Mouse (Mus musculus) heart, adult 9 months (tissue): Measurements from ENCODE around the gene Colgalt1.

Experiments used
- DNase-seq, 2 experiments: peaks; one replicate each; pipeline ENCODE4 v3.0.0; 2022; ENCODE audit warnings: low spot score in 2 of 2

The Colgalt1 gene

DNA sequence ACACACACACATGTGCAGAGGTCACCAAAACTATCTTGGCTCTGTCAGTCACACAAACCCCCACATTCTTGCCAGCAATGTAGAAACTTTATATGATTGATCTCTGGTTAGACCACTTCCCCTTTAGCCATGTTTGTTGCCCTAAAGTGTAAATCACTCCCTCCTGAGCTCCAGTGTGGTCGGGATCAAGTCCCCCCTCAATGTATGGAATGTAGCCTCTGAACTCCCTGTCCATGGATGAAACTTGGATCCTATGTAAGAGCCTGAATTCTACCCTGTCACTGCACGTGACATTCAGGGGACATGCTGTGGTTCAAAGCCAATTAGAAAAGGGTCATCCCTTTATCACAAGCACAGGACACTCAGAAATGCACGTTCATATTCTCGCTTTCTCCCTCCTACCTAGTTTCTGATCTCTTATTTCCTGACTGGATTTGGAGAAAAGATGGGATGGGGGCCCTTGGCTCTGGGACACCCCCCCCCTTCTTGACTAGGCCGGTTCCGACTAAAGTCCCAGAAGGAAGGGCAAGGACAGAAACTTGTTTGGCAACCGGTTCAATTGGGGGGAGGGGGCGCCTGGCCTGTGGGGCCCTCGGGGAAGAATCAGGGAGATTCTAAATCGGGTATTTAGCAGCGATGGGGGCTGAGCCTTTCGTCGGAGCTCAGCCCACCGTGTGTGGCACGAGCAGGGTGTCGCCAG lies 17.7 kb downstream of the Colgalt1 start:
- no peak for DNase-seq

DNA sequence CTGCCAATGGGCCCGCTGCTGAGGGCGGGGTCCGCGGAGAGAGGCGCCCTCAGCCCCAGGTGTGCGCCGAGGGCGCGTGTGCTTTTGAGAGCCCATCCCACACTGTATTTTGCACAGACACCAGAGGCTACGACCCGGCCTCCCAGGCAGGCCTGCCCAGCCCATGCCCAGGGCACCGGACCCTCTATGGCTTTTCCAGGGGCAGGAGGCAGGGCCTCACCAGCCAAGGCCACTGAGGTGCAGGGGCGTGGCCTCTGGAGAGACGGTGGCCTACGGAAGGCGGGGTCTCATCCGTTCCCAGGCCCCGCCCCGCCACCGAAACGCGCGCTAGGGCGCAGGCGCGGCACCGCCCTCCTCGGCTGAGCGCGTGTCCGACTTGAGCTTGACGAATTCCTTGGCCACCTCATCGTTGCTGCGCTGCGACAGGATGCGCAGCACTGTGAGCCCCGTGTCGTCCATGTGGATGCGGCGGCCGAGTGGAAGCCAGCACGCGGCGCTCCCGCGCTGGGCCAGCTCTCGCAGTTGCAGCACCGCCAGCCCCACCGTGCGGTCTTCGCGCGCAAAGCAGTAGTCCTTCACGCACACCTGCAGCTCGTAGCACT lies 18.4 kb downstream of the Colgalt1 start:
- DNase-seq, result peak; percentile 94

DNA sequence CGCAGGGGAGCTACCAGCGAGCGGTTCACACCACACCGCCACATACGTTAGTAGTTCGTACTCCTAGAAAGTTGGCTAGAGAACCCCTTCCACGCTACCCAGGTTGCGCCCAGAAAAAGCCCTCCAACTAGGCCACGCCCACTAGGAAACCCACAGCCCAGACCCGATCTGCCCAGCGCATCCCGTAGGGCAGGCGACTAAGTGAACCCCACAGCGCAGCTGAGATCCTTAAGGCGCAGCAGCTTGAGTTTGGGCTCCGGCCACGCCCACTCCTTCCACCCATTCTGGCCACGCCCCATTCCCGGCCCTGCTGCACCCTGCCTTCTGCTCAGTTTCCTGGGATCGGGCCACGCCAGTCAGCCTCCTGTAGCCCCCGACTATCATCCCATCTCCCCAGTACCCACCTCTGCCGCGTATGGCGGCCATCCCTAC lies 19.0 kb downstream of the Colgalt1 start:
- DNase-seq, result peak; percentile 33 to 40

DNA sequence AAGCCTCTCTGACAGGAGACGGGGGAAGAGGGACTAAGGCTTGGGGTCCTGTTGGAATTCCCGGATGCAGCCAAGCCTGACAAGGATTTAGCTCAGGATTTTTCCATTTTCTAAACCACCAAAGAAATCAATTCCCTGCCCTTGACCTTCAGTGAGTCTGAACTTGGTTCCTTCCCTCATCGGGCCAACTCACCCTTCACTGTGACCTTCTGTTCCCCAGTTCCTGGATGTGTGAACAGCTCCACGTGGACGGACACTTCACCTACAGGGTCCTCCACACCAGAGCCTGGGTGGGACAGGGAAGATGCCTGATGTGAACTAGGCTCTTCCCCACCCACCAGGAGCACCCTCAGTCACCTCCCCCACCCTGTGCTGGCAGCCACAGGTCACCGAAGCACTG lies 20.0 kb downstream of the Colgalt1 start:
- no peak for DNase-seq

DNA sequence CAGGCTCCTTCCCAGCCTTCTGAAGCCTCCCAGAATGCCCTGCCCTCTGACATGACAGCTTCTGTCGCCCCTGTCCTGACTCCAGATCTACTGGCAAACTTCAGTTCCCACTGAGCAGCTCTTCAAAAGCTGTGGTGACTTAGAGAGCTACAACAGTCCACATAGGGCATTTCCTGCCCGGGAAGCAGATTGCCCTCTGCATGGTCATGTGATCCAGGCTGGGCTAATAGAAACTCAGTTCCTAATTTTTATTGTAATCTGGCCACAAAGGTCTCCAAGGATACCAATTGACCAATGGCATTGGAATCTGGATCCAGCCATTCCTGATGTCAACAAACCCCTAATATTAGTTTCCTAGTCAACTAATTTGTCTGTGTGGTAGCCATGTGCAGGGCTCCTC lies 21.1 kb downstream of the Colgalt1 start:
- DNase-seq, result no peak

DNA sequence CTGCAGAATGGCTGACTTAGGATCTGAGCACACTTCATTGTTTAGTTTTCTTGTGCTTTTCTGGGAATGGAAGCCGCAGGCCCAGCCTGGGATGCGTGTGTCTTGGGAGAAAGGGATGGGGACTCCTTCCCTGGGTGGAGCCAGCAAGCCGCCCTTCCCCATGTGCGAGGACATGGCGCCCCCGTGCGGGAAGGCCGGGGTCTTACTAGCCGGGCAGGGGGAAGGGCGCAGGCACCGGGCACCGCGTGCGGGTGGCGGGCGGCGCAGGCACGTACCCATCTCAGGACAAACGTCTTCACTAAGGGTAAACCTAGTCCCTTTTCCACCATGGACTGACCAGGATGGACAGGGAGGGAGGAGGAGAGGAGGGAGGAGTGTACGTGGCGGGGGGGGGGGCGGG lies 22.4 kb downstream of the Colgalt1 start:
- peak; percentile 23 to 38 for DNase-seq

DNA sequence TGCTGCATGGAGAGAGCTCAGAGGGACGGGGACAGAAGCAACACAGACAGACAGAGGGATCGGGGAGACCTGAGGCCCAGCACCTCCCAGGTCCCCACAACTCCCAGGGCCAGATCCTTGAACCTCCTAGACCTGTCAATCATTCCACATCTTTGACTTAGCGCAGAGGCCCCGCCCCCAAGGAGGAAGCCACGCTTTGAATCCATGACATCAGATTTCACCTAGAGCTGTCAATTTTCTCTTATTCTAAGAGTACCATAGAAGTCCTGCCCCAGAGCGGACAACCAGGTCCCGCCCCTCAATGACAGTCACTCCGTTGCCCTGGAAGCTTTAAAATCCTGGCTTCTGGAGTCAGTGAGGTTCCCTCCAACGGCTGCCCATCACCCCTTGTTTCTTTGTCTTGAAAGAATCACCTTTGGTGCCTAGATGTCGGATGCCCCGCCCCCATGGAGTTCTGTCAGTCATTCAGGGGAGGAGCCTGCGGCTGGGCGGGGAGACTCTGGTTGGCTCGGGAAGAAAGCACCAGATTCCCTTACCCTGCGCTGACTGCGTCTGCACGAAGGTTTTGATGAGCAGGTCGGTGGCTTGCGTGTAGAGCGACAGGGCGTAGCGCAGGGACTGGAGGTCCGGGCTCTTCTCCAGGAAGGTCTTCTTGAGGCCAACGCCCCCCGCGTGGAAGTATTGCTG lies 23.3 kb downstream of the Colgalt1 start:
- peak in 1 of 2 experiments; percentile 19 for DNase-seq

DNA sequence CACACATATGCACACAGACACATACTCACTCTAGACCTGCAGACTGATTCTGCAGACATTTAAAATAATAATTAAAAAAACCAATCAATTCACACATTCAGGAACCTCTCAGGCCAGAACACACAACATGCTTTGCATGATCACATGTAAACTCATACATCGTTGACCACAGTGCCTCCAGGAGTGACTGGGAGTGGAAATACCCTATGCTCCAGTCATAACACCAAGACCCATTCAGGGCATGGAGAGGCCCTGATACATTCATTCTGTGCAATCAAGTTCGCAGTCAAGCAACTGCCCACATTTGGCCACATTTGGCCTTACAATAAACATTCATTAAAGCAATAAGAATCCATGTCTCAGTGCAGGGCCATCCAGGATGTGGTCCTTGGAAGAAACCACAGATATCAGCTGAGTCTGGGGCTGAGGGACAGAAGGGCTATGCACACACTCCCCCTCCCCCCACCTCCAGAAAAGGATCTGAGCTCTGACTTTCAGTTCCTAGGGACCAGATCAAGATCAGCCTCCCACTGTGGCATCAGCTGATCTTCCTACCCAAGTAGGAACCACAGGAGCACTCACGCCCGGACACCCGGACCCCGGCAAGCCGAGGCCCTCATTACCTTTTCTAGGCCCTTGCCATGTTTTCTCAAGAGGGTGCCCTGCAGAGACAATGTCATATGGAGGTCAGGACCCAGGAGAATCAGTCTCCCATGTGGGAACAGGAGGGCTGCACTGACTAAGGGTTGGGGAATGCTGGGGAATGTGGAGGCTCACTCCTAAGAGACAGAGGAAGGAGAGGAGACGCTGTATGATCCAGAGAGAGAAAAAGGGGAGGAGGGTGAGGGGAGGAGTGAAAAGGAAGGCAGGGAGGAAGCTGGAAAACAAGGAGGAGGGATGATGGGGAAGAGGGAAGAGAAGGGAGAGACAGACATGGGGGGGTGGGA lies 26.6 kb downstream of the Colgalt1 start:
- no peak for DNase-seq

DNA sequence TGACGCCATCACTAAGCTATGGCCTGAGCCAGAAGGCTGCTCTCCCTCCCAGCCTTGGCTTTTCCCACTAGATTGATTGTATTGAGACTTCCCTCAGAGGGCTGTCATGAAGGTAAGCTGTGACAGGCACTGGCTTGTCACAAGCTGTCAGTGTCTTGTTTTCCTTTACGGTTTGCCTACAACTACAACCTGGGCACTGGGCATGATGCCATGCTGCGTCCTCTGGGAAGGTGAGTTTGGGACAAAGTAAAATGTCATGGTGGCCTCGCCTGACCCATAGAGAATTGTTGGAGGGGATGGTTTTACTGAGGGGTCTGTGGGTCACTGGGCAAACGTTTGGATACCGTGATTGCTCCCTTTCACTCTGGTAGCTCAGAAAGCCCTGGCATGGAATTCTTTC lies 27.5 kb downstream of the Colgalt1 start:
- DNase-seq, result no peak

DNA sequence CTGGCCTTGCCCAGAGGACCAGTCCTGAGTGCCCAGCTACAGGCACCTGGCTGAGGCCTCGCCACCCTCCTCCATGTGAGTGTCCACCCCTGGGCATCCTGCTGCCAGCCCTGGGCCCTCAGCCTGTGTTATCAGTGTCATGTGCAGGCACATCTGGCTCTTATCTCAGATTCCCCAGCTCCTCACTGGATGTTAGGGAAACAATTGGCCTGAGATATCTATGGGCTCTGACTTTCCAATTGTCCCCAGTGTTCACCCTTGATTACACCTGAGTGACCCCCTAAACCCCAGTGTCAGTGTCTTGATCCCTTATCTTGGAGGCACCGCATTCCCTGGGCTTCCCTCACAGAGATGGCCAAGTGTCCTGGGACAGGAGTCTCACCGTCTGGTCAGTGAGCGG lies 28.5 kb downstream of the Colgalt1 start:
- DNase-seq, result no peak

DNA sequence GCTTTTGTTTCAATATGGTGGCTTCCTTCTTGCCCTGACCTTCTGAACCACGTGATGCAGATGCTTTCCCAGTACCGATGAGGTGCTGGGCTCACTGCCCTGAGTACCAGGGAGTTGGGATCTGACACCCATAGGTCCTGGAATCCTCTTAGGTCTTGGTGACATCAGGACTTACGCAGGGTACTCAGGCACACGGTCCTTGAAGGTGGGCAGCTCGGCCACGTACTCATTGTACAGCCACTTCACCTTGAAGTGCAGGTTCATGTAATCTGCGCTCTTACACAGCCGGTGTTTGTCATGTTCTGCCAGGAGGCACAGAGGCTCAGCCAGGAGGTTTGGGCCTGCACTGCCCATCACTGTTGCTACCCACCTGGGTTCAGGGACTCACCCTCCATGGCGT lies 34.7 kb downstream of the Colgalt1 start:
- no peak for DNase-seq

DNA sequence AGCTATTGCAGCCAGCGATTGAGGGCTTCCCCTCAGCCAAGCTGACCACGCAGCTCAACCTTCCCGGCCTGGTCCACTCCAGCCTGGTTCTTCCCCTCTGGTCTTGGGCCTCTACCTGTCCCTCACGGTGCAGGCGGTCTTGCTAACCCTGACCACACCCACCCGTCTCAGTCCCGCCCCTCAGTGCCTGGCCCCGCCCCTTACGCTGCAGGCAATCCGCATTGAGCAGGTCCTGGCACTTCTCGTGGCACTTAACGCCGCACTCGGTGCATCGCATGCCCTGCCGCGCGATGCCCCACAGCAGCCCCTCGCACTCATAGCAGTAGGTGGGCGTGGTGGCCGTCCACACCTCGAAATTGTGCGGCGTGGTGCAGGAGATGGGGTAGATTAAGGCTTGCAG lies 43.8 kb downstream of the Colgalt1 start:
- DNase-seq, result no peak

DNA sequence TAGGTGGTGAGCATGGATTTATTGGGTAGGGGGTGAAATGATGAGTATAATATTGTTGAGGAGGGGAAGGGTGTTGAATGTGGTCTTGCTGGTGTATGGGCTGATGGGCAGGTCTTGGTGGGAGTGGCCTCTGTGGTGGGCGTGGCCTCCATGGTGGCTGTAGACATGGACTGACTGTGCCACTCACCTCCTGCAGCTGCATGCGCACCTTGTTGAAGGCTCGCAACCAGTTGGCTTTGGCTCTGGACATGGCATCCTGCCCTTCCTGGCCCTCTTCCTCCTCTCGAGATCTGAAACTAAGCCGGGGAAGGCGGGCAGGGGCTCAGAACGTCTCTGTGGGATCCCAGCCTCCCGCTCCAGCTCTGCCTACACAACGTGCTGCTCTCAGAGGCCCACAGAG lies 47.0 kb downstream of the Colgalt1 start:
- DNase-seq, result no peak

DNA sequence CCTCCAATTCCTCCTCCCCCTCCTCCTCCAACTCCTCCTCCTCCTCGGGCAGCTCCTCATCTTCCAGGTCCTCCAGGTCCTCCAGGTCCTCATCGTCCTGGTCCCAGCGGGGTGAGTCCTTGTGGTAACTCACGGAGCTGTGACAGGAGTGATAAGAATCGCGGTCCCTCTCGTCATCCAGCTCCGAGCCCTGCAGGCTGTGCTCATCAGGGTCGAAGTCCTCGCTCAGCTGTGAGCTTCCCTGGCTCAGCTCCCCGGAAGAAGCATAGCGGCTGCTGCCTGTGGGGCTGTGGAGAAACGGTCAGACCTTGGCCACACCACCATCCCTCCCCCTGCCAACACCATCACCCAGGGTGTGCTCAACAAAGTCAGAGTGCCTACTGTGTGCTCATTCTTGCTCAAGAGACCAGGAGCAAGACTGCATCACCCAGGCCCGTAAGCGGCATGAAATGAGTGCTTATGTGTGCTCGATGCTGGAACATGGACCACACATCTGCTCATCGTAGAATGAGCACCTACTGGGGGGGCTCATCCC lies 47.8 kb downstream of the Colgalt1 start:
- DNase-seq, result no peak

DNA sequence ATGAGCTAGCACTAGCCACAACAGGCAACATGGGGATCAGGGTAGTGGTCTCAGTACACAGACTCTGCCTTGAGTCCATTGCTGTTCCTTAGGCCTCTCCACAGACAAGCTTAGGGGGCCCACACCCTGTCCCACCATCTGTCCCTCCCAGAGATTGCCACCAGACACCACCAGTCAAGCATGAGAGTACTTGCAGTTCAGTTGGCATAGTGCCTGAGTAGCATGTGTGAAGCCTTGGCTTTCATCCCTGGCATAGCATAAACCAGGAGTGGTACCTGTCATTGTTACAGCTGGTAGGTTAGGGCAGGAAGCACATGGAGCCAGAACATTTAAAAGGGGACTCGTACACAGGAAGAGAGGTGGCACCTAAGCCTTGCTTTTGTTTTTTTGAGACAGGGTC lies 49.0 kb downstream of the Colgalt1 start:
- DNase-seq, result no peak

DNA sequence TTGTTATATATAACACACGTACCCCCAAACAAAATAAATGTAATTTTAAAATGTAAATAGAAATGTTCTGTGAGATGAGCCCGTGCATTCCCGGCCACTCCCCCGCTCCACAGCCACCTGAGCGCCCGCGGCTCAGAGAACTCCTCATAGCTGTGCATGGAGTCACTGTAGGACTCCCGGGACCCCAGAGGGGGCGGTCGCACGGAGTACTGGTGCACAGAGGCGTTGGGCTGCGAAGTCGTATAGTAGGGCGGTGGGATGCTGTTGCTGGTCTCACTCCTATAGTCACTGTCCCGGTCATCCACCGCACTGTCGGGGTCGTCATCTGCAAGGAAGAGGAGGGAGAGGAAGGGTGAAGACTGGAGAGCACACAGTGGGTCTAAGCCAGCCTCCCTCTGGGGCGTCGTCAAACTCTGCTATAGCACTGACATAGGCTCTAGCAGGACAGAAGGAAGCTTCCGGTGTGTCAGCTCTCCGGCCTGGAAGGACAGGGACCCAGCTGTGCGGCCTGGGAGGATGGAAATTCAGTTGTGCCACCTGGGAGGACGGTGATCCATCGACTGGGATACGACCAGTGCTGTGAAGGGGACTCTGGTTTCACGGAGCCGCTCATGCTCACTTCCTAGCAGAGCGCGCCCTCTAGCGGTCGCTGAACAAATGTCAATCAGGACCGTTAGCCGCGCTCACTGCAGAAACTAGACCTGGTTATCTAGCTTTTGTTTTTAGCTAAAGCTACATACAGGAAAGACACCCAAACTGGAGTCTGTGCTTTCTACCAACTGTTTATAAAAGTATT lies 49.7 kb downstream of the Colgalt1 start:
- DNase-seq, result peak; percentile 48 to 77

DNA sequence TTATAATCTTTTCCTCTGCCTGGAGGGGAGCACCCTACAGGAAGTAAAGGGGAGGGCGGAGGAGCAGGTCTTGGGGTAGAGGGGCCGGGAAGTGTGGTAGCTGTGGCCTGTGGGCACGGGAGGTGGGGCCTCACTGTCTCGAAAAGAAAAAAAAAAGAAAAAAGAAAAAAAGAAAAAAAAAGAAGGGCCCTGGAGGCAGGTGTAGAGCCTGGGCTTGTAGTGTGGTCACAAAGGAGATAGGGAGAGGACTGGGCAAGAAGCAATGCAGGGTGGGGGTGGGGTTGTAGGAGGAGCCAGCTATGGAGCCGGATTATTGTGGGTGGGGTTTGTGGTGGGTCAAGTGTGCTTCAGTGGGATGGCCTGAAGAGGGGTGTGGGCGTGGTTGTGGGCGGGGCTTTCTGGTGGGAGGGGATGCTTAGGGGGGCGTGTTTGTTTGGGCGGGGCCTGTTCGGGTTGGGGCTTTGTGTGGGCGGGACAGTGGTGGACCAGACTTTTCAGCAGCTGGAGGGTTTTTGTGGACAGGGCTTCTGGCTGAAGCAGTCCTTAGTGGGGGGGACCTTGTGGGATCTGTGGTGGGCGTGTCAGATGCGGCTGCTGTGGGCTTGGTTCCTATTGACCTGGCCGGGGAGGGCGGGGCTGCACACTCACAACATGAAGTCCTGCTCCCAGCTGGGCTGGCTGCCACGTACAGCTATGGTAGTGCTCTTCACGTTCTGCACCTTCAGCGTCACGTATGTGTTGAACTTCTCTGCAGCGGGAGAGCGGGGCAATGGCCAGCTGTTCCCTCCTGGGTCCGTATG lies 54.7 kb downstream of the Colgalt1 start:
- DNase-seq, result no peak

DNA sequence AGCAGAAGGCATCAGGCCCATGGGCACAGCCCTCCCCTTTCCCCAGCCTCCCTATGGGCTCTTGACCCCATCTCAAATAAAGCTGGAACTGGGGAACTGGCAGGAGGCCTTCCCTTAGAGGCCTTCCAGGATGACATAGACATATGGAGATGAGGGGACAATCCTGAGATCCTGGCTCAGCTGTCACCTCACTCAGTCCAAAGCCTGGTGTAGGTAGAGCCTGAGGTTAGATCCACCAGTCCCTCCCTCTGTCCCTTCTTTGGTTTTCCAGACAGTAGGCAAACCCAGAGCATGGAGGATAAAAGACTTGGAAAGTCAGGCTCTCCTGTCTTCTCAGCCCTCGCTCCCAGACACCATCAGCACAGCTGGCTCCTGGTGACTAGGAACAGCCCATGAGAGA lies 56.1 kb downstream of the Colgalt1 start:
- no peak for DNase-seq

DNA sequence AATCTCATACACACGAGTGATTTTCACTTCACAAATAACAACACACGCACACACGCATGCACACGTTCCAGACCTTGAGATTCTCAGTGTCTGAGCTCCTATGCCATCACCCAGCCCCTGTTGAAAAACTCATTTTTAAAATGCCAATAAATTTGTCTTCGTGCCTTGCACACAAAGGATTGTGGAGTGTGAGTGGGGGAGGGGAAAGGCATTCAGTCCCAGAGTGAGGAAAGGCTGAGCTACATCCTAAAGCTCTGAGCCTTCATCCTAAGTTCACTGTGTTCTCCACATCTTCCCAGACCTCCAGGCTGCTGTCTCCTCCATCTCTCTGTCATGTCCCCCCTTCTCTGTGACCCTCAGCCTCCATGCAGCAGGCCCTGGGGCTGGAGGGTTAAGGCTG lies 56.5 kb downstream of the Colgalt1 start:
- DNase-seq, result no peak
